Mouse (Mus musculus) C2C12 (cell line): ENCODE results near the gene Ankdd1b.

Experiments used
- CEBPB ChIP-seq: IDR thresholded peaks from one replicate; pipeline ENCODE4 v1.6.1; 2011; ENCODE audit warnings: low read depth, mild to moderate bottlenecking, control low read depth, moderate library complexity
- CTCF ChIP-seq: IDR thresholded peaks from one replicate; pipeline ENCODE4 v1.5.1; 2011; ENCODE audit not compliant: control insufficient read depth, insufficient read depth, insufficient read length
- MYOD1 ChIP-seq: IDR thresholded peaks from one replicate; pipeline ENCODE4 v1.6.1; 2011; ENCODE audit warnings: low read depth; ENCODE audit not compliant: control insufficient read depth, insufficient read length
- USF1 ChIP-seq: IDR thresholded peaks from one replicate; pipeline ENCODE4 v1.6.1; 2011; ENCODE audit warnings: low read depth, mild to moderate bottlenecking, control low read depth, moderate library complexity

DNA sequence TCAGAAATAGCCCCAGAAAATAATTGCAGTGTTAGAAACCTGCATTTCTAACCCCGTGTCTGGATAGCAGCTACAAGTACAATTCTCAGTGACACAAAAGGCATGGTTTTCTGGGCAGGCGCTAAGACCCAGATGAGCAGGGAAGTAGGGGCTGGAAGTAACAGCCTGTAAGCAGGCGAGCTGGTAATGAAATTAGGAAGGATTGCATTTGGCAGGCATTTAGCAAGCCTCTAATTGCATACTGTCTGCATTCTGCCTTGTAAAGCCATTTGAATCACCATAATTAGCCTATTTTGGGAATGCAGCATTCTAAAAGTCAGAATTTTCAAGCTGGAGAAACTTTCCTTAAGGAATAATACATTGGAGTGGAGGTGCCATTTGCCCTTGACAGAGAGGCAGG, 45.0 kb downstream of the Ankdd1b start:
- TF ChIP-seq CTCF (no peak), MYOD1 (no peak), CEBPB (no peak), USF1 (no peak)
